Mouse (Mus musculus) left cerebral cortex, adult 6 months (tissue): Measurements from ENCODE around the gene Nr1h4. TPM values are rescaled to one million over a fixed set of nuclear protein-coding genes. Genes with fewer than 3 reads are reported as not detected.

Experiments used
- long read RNA-seq, 2 experiments: library from polyadenylated mRNA; unstranded; transcript quantifications; one replicate each; pipeline ENCODE4 v2.0.0; 2019 to 2020
- polyA plus RNA-seq: library from polyadenylated mRNA; unstranded; fragments of <200 nt; fragmentation: Nextera tagmentation; gene quantifications from 2 replicates; pipeline ENCODE4 v1.2.3, GENCODE M21; 2021

The Nr1h4 gene
- polyA plus RNA-seq: 0.20 TPM in 1 of 2 replicates, not detected in the other
- long read RNA-seq, experiment 1: 0 reads
- long read RNA-seq, experiment 2: 0 reads

GRCm38 (mm10) chr10:89532929-89533727 is at the start of gene Nr1h4:
Nr1h4 (minus strand) TSS chr10:89533585.

DNA sequence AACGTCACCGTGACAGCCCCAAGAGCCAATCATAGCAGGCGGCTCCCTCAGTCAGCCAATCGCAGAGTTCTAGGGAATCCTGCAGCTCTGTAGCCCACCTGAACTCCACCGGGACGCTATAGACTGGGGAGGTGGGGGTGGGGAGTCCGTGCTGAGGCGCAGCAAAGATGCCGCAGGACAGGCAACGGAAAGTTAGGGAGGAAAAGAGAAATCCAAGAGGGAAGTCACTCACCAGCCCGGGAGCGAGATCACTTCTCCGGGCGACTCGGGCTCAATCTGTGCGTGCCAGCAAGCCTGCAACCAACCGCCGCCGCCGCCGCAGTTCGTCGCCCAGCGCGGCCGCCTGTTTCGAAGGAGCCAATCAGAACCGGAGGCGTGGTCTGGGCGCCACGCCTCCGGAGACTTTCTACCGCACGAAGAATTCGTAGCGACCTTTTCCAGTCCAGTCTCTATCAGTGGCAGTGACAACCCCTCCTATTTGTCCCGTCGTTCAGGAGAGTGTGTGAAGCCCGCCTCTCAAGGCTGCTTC is 89.7 kb downstream of the Nr1h4 start, which contains the start of gene Gas2l3:
Gene Gas2l3 (minus strand): TSS at position 345 of the 529 bp plus-strand sequence.

Other genes with a start within 250 kb of the Nr1h4 start
- 5.8 and 7.2 TPM in 2 replicates for gene Ano4, start 188.8 kb downstream of the Nr1h4 start, polyA plus RNA-seq
- gene Gas2l3, start 89.6 kb downstream of the Nr1h4 start, polyA plus RNA-seq: 0.95 and 1.2 TPM in 2 replicates
- gene Slc17a8, start 87.7 kb upstream of the Nr1h4 start, polyA plus RNA-seq: 0.26 and 0.53 TPM in 2 replicates
- 5.6 and 5.8 TPM in 2 replicates for gene Scyl2, start 152.7 kb upstream of the Nr1h4 start, polyA plus RNA-seq
- 26.3 and 51.1 TPM in 2 replicates for gene Actr6, start 198.7 kb upstream of the Nr1h4 start, polyA plus RNA-seq
- 36.3 and 46.8 TPM in 2 replicates for gene Uhrf1bp1l, start 211.4 kb upstream of the Nr1h4 start, polyA plus RNA-seq